Mouse (Mus musculus): Measurements from ENCODE around the gene Mark3.

Mark3 gene

DNA sequence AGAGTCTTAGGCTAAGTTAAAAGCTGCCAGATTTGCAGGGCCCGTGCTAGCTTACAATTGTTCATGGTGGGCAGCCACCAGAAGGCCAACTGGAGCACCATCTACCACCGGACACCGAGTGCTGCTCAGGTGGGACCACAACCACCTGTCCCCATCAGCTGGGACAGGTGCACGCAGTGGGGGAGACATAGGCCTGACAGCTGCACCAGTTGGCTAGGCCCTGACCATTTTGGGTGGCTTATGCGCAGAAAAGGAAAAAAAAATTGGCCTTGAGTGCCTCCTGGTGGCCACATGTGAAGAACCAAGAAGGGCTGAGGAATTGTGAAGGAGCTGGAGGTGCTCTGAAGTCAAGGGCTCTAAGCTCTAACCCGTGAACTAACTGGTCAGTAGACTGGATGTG, 121.9 kb downstream of the Mark3 start:
- peak; percentile 74 to 82 for DNase-seq (ENCODE audit: low spot score in 2 of 2)

DNA sequence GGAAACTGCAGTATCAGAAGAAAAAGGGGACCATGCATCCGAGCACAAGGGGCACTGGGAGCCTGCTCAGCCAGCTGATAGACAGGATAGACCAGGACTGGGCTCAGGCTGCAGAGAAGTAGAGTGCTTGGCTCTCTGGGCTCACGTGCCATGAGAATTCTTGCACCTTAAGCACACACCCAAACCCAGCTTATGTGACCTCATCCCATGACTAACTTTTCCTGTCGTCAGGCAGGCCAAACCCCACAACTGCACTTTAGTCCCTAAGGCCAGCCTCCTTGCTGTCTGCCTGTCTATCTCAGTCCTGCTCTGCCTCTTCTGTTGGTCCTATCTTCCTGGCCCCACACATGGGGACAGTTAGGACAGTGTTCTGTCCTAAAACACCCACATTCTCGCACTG, 123.4 kb downstream of the Mark3 start:
- no peak for DNase-seq (ENCODE audit: low spot score in 2 of 2)

DNA sequence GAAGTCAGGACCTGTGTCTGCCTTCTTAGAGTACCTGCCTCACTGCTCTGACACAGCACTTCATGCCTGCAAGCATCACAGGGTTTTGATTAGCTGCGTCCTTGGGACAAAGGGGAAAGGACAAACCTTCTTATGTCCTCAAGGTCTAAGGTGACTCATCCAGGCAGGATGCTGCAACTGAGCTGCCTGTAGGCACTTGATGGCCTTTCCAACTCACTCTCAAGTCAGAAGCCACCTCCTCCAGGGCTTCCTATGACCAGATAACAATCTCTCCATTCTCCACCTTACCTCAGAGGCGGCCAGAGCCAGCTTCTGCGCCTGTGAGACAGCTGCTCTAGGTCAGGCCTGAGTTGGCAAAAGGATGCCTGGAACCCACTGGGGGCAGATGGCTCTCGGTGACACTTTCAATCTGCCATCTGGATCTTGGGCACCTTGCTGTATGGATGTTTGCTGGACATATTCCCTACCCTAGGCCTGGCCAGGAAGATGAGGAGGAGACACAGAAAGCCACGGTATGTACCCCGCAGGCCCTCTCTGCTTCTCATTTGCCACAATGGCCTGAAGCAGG, 124.1 kb downstream of the Mark3 start:
- no peak for DNase-seq (ENCODE audit: low spot score in 2 of 2)

DNA sequence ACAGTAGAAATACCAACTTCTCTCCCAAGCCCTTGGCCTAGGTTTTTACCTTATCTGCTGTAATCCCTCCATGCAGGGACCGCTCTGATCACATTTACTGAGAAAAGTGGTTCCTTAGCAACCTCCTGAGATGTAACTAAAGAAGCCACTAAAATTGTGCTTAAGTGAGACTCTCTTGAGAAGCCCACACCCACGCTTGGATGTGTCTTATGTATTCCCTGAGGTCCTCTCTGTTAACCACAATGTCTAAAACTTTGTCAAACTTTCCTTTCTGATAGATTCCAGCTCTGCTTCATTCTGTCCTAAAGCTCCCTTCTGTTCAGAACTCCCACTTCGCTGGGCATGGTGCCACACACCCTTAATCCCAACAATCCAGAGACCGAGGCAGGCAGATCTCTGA, 125.2 kb downstream of the Mark3 start:
- DNase-seq (ENCODE audit: low spot score in 2 of 2), result no peak

DNA sequence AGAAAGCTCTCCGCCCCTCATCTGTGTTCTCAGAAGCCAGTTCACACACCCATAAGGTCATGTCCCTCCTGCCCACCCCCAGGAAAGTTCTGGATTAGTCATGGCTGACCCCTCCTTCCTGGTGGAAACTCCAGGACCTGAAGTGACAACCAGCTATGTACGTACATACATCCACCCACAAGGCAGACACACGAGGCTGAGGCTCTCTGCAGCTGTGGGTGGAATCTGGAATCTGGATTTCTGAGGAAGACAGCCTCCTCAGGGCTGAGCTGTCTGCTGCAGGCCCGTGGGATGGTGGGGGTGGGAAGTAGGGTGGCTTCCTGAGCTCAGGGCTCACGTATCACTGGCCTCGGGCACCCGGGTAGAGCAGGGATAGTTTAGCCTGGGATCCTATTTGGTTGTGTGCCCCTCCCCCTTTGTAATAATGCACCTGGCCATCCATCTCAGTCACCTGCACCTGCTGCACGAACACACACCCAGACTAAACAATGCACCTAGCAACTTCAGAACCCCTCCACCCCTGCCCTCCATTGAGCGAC, 126.7 kb downstream of the Mark3 start:
- DNase-seq (ENCODE audit: low spot score in 2 of 2), result no peak

DNA sequence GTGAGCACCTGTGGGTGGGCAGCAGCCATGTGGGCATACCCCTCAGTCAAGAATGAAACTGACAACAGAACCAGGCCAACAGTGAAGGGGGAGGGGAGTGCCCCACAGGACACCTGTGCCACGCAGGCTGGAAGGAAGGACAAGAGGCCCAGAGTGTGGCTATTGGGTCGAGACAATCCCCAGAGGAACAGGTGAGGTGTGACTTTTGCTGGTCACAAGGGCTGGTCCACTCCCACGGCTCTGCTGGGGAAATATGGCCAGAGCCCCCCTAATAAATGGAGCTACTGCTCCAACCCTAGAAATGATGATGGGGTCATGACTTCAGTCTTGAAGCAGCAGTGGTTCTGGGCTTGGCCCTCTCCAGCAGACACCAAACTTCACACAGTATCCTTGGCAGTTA, 129.0 kb downstream of the Mark3 start:
- no peak for DNase-seq (ENCODE audit: low spot score in 2 of 2)

DNA sequence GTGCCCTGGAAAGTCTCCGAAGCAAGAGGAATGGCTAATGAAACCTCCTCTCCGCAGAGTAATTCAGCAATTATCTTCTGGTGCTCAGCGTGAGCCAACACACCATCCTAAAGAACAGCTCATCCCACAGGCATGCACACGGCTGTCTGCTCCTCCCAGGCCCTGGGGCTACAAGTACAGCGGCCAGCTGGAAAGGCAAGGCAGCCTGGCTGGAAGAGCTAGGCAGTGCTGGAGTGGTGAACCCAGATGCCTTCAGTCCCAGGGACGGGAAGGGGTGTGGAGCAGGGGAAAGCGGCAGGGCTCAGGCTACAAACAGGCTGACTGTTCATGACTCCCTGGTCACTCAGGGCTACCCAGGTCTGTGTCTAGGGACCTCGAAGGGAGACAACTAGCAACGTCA, 130.3 kb downstream of the Mark3 start:
- no peak for DNase-seq (ENCODE audit: low spot score in 2 of 2)

DNA sequence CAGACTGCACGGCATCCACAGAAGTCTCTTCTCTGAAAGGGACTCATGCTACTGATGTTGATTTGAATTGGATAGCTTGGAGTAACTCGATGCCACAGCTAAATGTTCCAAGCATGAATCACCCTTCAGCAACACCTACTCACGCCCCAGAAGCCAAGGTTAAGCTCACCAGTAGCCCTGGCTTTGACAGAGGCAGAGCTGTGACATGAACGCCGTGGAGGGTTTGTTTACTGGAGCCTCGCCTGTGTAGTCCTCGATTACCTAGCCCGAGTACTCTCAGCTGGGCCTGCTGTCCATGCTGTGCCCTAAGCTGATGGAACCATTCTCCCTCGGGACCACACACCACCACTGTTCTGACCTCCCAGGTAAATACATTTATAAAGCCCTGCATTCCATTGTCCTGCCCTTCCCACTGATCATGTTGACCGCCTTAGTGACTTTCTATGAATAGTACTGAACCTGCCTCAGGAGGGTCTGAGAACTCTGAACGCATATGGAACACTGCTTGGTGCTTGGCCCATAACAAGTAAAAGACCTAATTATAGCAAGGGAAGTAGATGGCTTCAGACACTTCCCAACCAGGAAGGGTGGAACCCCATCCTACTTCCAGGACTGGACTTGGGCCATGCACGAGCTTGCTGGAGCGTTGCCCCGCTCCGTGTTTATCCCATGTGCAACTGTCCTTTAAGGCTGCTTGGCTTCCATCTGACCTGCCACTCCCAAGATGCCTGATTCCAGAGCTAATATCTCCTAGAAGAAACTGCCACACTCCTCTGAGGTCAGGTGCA, 131.1 kb downstream of the Mark3 start:
- DNase-seq (ENCODE audit: low spot score in 2 of 2), result no peak
